Mouse (Mus musculus) limb, embryonic 11.5 days (tissue): ENCODE data around the gene Pdpr. TPM values are rescaled to one million over a fixed set of nuclear protein-coding genes. Genes with fewer than 3 reads are reported as not detected.
"Not testable (repeated sequence)": the region's sequence is repeated elsewhere in the genome, so short reads cannot be mapped to it uniquely, and the experiment has no call there.

Source experiments
- ATAC-seq: fragments of 200-750 bp; cut with Nextera tagmentation; 2 replicates; pipeline ENCODE4 v1.8.0; 2017; ENCODE audit warnings: low read depth; ENCODE audit not compliant: insufficient number of reproducible peaks, low FRiP score, low TSS enrichment
- DNase-seq: peaks from one replicate; pipeline ENCODE4 v3.0.0-alpha.2; 2015; ENCODE audit warnings: low spot score
- H3K27ac ChIP-seq: fragments of 300-500 bp; sonication (generic); replicated peaks from 2 replicates; pipeline ENCODE4 v1.5.1; 2014; ENCODE audit warnings: low read depth, mild to moderate bottlenecking, low read length
- H3K27me3 ChIP-seq: fragments of 300-500 bp; sonication (generic); 2 replicates; pipeline ENCODE4 v1.6.1; 2014; ENCODE audit warnings: mild to moderate bottlenecking, low read length, mixed read lengths; ENCODE audit not compliant: control insufficient read depth, insufficient read depth
- H3K36me3 ChIP-seq: fragments of 300-500 bp; sonication (generic); 2 replicates; pipeline ENCODE4 v1.6.1; 2014; ENCODE audit warnings: mild to moderate bottlenecking, low read length, moderate library complexity, mixed read lengths; ENCODE audit not compliant: control insufficient read depth, insufficient read depth
- H3K4me1 ChIP-seq: fragments of 300-500 bp; sonication (generic); 2 replicates; pipeline ENCODE4 v1.6.1; 2014; ENCODE audit warnings: low read length, mixed read lengths; ENCODE audit not compliant: control insufficient read depth, insufficient read depth
- H3K4me2 ChIP-seq: fragments of 300-500 bp; sonication (generic); 2 replicates; pipeline ENCODE4 v1.6.1; 2014; ENCODE audit warnings: low read depth, mild to moderate bottlenecking, moderate library complexity; ENCODE audit not compliant: severe bottlenecking
- H3K4me3 ChIP-seq: fragments of 300-500 bp; sonication (generic); 2 replicates; pipeline ENCODE4 v1.5.1; 2014; ENCODE audit warnings: low read depth, low read length
- H3K9ac ChIP-seq: fragments of 300-500 bp; sonication (generic); 2 replicates; pipeline ENCODE4 v1.6.1; 2014; ENCODE audit warnings: mild to moderate bottlenecking, low read length
- H3K9me3 ChIP-seq: fragments of 300-500 bp; sonication (generic); 2 replicates; pipeline ENCODE4 v1.6.1; 2016; ENCODE audit warnings: low read length; ENCODE audit not compliant: control insufficient read depth
- WGBS: fragments of 180-500 bp; shearing (Covaris S2); extraction: QIAGEN DNeasy Blood & Tissue Kit; methylation state at CpG from one replicate; pipeline ENCODE4 v1.1.7; 2014; 5-methylcytosine and 5-hydroxymethylcytosine counted together
- polyA plus RNA-seq: library from polyadenylated mRNA; unstranded; fragments of >200 nt; fragmentation: Nextera tagmentation; extraction: Ambion mirVana; gene quantifications from 2 replicates; pipeline ENCODE4 v1.2.1, GENCODE M21; 2014

The Pdpr gene
- polyA plus RNA-seq, 1 experiment from 2014 or later, result 5.9 TPM

GRCm38 (mm10) chr8:111056691-111057293, 37.6 kb upstream of the Pdpr start:
- Histone ChIP-seq H3K9me3 (no peaks in the 10 kb centered on the region), H3K36me3 (peaks cover 22% of the 10 kb centered on the region), H3K9ac (peak overlapping the region; percentile 88), H3K27ac (peak overlapping the region; percentile 56), H3K4me3 (peak overlapping the region; percentile 89), H3K27me3 (no peaks in the 10 kb centered on the region), H3K4me1 (peaks cover 8% of the 10 kb centered on the region; the same call in 1 of the 2 replicates), H3K4me2 (peak overlapping the region; percentile 99)
- under 1% methylated on average over 54 of the region's 63 CpGs for WGBS
- ATAC-seq (0 out of 2 replicates have a peak, but pooled peaks have one; percentile 17), DNase-seq (peak; percentile 47)

GRCm38 (mm10) chr8:111058946-111059572, 35.4 kb upstream of the Pdpr start:
- Histone ChIP-seq H3K27ac (no peak overlapping the region), H3K4me3 (no peak overlapping the region)

GRCm38 (mm10) chr8:111061688-111062071, 32.8 kb upstream of the Pdpr start:
- Histone ChIP-seq H3K9ac (peak overlapping the region; percentile 28; the same call in 1 of the 2 replicates), H3K4me2 (peak overlapping the region; percentile 73), H3K36me3 (no peaks in the 10 kb centered on the region; the same call in 1 of the 2 replicates), H3K9me3 (no peaks in the 10 kb centered on the region), H3K4me3 (peak overlapping the region; percentile 54), H3K27ac (no peak overlapping the region), H3K27me3 (no peaks in the 10 kb centered on the region), H3K4me1 (peaks cover 8% of the 10 kb centered on the region; the same call in 1 of the 2 replicates)
- DNase-seq (no peak), ATAC-seq (no peak)
- WGBS, result under 1% methylated on average over 14 of the region's 14 CpGs

More at GRCm38 (mm10) chr8:111058946-111059572, 35.4 kb upstream of the Pdpr start:
- no peak for DNase-seq
- Histone ChIP-seq H3K36me3 (peaks cover 11% of the 10 kb centered on the region), H3K9me3 (no peaks in the 10 kb centered on the region), H3K9ac (no peak overlapping the region), H3K27me3 (no peaks in the 10 kb centered on the region), H3K4me2 (no peak overlapping the region), H3K4me1 (peaks cover 8% of the 10 kb centered on the region; the same call in 1 of the 2 replicates)
- 68% methylated on average over 2 of the region's 2 CpGs for WGBS
- no peak for ATAC-seq

GRCm38 (mm10) chr8:111062072-111062757, 32.2 kb upstream of the Pdpr start:
- WGBS, result under 1% methylated on average over 27 of the region's 27 CpGs
- Histone ChIP-seq H3K4me1 (peaks cover 5% of the 10 kb centered on the region; the same call in 1 of the 2 replicates), H3K36me3 (no peaks in the 10 kb centered on the region; the same call in 1 of the 2 replicates), H3K27me3 (no peaks in the 10 kb centered on the region), H3K27ac (no peak overlapping the region), H3K4me2 (peak overlapping the region; percentile 73), H3K4me3 (peak overlapping the region; percentile 54), H3K9ac (peak overlapping the region; percentile 28; the same call in 1 of the 2 replicates), H3K9me3 (no peaks in the 10 kb centered on the region)
- ATAC-seq (peak; percentile 85), DNase-seq (peak; percentile 98)

GRCm38 (mm10) chr8:111062893-111063292, 31.5 kb upstream of the Pdpr start:
- Histone ChIP-seq H3K36me3 (no peaks in the 10 kb centered on the region; the same call in 1 of the 2 replicates), H3K9me3 (no peaks in the 10 kb centered on the region), H3K9ac (no peak overlapping the region), H3K4me1 (peaks cover 5% of the 10 kb centered on the region; the same call in 1 of the 2 replicates), H3K4me2 (peak overlapping the region; percentile 28), H3K27me3 (no peaks in the 10 kb centered on the region), H3K27ac (no peak overlapping the region), H3K4me3 (no peak overlapping the region)
- ATAC-seq, result no peak
- 68% methylated on average over 2 of the region's 2 CpGs for WGBS
- DNase-seq, result no peak

- no peaks in the 10 kb centered on the region for H3K9me3 ChIP-seq
- no peaks in the 10 kb centered on the region for H3K4me1 ChIP-seq
- no peak overlapping the region for H3K9ac ChIP-seq
- H3K27ac ChIP-seq, result no peak overlapping the region
- H3K4me2 ChIP-seq, result no peak overlapping the region
- no peak overlapping the region for H3K4me3 ChIP-seq
- 67% methylated on average over 4 of the region's 4 CpGs for WGBS
- no peaks in the 10 kb centered on the region for H3K36me3 ChIP-seq
- DNase-seq (no peak), ATAC-seq (no peak)
- no peaks in the 10 kb centered on the region for H3K27me3 ChIP-seq
Observed at GRCm38 (mm10) chr8:111066308-111066707, 28.1 kb upstream of the Pdpr start.

DNA sequence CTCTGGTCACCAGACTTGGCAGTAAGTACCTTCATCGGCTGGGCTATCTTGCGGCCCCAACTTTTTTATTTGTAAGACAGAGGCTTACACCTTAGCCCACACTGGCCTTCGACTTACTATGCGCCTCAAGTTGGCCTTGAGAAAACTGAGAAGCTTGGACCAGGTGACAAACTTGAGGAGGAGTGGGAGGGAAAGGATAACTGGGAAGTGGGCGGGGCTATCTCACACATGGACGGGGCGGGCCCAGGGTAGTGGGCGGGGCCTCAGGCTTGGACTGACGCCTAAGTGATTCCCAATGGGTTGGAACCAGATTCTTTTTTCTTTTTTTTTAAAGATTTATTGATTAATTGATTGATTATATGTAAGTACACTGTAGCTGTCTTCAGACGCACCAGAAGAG, 27.0 kb upstream of the Pdpr start:
- 24% methylated on average over 10 of the region's 10 CpGs for WGBS
- H3K9ac ChIP-seq, result no peak overlapping the region
- H3K9me3 ChIP-seq, result no peaks in the 10 kb centered on the region
- H3K27ac ChIP-seq, result no peak overlapping the region
- ATAC-seq (no peak), DNase-seq (no peak)
- H3K36me3 ChIP-seq, result no peaks in the 10 kb centered on the region
- no peaks in the 10 kb centered on the region for H3K27me3 ChIP-seq
- H3K4me1 ChIP-seq, result no peaks in the 10 kb centered on the region
- H3K4me2 ChIP-seq, result no peak overlapping the region
- H3K4me3 ChIP-seq, result no peak overlapping the region

DNA sequence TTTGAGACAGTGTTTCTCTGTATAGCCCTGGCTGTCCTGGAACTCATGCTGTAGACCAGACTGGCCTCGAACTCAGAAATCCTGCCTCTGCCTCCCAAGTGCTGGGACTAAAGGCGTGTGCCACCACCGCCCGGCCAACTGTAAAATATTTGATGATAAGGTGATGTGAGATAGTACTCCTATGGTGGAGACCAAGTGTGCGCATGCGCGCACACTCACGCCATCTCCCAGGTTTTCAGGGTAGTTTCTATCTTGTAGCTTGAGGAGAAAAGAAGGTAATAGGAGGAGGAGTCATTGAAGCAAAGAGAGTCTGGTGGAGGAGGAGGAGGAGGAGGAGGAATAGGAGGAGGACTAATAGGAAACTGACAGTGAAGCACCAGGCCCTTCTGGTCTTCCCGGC, 25.8 kb upstream of the Pdpr start:
- H3K9me3 ChIP-seq, H3K4me2 ChIP-seq, H3K27me3 ChIP-seq, ATAC-seq, H3K4me3 ChIP-seq, H3K9ac ChIP-seq, H3K36me3 ChIP-seq, DNase-seq, H3K27ac ChIP-seq, H3K4me1 ChIP-seq: not testable (repeated sequence)
- WGBS, result 93% methylated on average over 9 of the region's 9 CpGs
